Mouse (Mus musculus) spleen, embryonic (tissue): ENCODE data around the gene Pax7.

Experiments used
- CTCF ChIA-PET: fragments of 350-600 bp; sonication (Branson Sonifier 250); formaldehyde crosslinking; loops from one replicate; lab custom pipeline; 2022; lab: Charles Lee

The Pax7 gene

DNA sequence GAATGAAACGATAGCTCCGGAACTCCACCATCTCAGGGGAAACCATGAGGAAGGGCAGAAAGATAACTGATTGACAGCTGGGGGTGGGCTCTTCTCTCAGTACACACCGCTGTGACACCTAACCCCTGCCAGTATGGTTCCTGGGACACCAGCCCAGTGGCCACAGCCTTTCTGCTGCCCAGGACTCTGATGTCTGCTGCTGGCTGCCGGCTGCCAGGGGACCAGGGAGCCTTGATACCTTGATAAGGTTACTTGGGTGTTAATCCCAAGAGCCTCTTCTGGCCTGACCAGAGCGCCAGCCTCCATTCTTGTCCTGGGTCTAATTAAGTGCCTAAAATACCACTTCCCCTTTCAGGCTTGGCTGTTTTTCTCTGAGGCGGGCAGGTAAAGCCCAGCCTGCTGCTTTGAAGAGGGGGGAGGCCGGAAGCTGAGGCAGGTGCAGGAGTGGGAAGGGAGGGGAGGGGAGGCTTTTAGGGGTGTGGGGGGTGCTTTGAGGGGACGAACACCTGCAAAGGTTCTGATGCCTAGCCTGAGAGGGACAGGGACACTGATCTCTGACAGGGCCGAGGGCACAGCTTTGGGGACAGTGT is 19.9 kb downstream of the Pax7 start:
- CTCF ChIA-PET: no interaction called here

DNA sequence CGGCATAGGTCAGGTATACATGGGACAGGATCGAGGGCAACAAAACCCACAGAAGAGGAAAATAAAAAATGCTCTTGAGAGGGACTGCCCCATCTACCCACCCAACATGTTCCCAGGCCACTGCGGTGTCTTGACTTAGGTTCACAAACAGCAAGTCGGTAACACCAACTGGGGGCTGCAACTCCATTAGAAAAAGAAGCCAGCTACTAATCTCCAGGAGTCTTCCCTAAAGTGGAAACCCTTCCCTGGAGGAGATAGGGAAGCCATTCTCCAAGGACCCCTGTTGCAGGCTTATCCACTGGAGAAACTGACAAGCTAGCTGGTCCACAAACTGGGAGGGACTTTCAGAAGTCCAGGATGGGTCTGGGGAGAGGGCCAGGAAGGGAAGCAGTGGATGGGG is 21.4 kb downstream of the Pax7 start:
- CTCF ChIA-PET: no interaction called here

DNA sequence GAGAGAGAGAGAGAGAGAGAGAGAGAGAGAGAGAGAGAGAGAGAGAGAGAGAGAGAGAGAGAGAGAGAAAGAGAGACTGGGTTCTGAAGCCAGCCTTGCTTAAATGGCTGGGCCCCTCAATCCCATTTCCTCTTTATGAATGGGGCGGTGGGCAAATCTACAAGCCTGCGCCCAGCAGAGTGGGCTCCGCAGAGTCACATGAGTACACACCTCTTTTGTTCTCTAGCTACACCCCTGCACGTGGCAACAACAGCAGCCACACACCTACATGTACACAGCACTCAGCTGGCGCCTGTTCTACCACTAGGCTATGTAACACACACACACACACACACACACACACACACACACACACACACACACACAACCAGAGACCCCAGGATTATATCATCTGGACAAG is 21.9 kb downstream of the Pax7 start:
- CTCF ChIA-PET: interaction anchor here (0.7 kb wide), 1 partner anchor 65 kb away, joined by 8 read pairs; no protein-coding TSS in a partner anchor

- CTCF ChIA-PET: interaction anchor here (0.7 kb wide), 1 partner anchor 66 kb away, joined by 8 read pairs; no protein-coding TSS in a partner anchor
Observed at GRCm38 (mm10) chr4:139810762-139811438, 22.4 kb downstream of the Pax7 start.

GRCm38 (mm10) chr4:139809381-139809820 is 23.9 kb downstream of the Pax7 start:
- CTCF ChIA-PET: no interaction called here

DNA sequence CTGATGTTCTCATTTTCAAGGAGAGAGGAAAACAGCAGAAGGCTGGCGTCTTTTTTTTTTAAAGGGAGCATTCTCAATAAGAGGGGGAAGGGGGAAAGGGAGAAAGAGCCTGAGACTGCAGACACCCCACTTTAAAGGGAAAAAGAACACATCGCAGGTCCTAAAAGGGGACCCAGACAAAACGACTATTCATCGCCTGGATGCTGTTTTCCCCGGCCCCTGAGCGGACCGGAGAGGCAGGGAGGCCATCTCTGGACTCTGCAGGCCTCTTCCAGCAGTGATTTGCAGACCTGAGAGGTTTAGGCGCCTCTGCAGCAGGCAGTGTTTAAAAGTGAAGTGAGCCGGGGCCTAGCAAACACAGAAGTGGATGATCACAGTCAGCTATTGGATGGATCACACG is 25.5 kb downstream of the Pax7 start:
- CTCF ChIA-PET: no interaction called here

DNA sequence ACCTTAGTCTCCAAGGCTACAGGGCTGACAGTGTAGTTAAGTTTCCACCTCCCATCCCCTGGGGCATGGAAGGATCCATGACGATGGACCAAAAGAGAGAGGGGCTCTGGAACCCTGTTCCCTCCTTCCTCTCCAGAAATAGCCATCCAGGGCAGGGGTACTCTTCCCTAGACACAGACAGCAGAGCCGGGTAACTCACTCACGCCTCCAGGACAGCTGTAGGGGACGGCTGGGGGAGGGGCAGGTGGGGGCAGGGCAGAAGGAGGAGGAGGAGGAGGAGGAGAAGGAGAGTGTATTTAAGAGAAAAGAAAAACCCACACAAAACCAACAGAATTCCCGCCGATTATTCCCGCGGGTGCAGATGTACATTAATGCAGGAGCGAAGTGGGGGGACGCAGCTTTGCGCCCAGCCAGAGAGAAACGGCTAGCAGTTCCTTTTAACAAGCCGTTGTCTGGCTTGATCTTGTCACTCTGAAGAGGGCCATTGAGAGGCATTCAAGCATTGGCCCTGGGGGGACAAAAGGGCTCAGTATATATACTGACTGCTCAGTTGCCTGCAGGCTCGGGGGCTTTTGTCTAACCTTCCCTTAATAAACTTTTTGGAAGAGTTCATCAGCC is 26.0 kb downstream of the Pax7 start:
- CTCF ChIA-PET: no interaction called here

- CTCF ChIA-PET: no interaction called here
Observed at GRCm38 (mm10) chr4:139804896-139805295, 28.4 kb downstream of the Pax7 start.

DNA sequence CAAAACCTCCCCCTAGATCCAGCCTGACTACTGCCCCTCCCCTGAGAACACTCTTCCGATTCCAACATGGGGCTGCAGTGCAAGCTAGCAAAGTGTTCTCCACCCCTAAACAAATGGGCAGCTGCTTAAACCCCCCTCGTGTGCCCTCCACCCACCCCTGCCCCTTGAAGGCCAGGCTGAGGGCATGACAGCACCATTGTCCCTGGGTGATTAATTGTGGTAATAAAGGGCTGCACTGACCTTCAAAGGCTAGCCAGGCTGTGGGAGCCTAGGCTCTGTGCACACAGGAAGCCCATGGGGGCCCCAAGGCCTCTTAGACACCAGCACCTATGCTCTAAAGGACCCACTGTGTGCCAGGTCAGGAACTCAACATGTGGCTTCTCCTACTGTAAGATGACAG is 29.3 kb downstream of the Pax7 start:
- CTCF ChIA-PET: interaction anchor here (0.6 kb wide), 1 partner anchor 736 kb away, joined by 7 read pairs; no protein-coding TSS in a partner anchor

- CTCF ChIA-PET: no interaction called here
Observed at GRCm38 (mm10) chr4:139799436-139800100, 33.8 kb downstream of the Pax7 start.

- CTCF ChIA-PET: no interaction called here
Observed at GRCm38 (mm10) chr4:139797344-139797743, 36.0 kb downstream of the Pax7 start.

- CTCF ChIA-PET: no interaction called here
Observed at GRCm38 (mm10) chr4:139796115-139796514, 37.2 kb downstream of the Pax7 start.

DNA sequence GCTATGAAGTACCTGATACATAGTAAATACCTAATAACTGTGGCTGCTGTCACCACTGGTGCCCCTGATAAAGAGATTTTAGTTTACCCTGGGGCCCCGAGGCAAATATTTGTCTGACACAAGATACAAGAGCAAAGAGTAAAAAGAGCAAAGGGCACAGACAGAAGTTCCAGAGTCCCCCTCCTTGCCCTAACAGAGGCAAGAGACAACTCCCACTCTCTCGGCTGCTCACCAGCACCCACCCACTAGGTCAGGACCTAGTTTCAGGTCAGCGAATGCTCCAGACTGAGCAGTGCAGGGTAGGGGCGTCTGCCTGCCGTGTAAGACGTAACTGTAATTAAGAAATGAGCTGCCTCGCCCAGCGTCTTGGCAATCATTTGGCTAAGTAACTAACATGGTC is 42.2 kb downstream of the Pax7 start:
- CTCF ChIA-PET: no interaction called here

DNA sequence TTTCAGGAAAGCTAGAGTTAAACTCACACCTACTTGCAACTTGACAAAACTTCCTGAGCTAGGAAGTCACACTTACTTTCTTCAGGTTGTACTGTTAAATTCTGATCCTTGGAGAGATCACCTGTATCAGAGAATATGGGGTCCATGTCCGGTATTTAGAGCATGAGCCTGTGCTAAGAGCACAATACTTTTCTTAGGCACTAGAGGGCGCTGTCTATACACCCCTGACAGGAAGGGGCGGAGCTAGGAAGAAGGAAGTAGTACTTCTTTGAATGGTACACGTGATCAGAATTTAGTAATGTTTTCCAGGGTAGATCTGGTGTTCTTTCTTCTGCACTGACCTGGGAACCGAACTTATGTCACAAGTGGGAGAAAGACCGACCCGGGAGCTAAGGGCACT is 43.6 kb downstream of the Pax7 start:
- CTCF ChIA-PET: no interaction called here

DNA sequence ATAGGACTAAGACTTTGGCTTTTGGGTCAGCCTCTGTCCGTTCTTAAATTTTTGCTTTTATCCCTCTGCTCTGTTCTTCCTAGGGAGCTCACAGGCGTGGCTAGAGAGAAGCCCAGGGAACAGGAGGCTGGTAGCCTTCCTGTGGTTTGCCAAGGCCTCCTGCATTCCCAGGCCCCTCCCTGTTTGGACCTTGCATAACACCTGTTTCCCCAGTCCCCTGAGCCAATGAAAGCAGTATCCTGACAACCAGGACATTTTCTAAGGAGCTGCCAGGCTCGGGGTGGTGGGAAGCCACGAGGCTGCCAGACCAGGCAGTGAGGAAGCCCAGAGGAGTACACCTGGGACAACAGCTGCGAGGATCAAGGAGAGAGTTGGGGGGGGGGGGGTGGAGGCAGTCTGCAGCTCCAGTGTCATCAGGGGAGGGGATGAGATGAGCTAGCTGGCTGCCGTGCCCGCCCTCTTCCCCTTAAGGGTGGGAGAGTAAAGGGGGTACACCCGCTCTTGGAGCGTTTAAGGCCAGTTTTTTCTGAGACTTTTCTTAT is 50.3 kb downstream of the Pax7 start:
- CTCF ChIA-PET: no interaction called here

- CTCF ChIA-PET: no interaction called here
Observed at GRCm38 (mm10) chr4:139771125-139771631, 62.1 kb downstream of the Pax7 start.

DNA sequence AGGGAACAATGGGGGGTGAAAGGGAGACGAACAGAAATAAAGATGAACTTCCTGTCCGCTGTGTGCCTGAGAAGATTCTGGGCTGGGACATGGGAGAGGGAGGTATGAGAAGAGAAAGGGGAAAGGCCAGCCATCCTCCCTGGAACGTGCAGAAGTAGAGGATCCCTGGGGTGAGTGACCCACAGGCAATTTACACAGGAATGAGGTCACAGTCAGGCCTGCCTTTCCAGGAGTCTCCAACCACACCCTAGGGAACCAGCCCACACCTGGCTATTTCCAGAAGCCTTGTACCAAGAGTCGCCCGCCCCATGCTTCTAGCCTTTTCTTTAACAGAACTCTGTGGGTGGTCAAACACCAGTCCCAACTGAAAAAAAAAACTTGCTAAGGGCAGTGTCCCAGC is 65.5 kb downstream of the Pax7 start:
- CTCF ChIA-PET: no interaction called here

DNA sequence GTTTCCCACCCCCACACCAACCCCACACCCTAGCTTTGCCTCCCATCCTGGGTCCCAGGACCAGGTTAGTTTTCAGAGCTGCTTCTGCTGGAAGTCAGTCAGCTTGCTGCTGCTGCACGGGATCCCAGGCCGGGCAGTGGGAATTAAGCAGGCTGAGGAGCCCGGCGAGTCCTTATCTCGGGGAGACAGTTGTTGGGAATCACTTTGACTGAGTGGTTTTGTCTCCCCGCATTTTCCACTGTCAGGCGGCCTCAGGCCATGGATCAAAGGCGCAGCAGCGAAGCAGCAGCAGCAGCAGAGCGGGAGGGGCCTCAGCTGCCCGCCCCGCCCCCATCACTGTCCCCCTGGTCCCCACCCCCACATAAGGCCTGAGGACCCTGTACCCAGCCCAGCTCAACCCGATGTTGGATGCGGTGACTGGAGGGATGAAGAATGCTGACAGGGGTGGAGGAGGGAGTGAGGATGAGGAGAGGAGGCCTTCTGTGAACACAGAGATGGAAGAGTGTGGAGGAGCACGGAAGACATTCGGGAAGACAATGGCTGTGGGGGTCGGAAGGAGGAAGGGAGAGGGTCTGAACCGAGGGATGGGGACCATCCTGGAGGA is 66.1 kb downstream of the Pax7 start:
- CTCF ChIA-PET: no interaction called here

GRCm38 (mm10) chr4:139761911-139762310 is 71.4 kb downstream of the Pax7 start:
- CTCF ChIA-PET: no interaction called here

GRCm38 (mm10) chr4:139760736-139761135 is 72.6 kb downstream of the Pax7 start:
- CTCF ChIA-PET: no interaction called here
